Mouse (Mus musculus) intestine, embryonic 15.5 days (tissue): ENCODE measurements around the gene Ldb2. TPM values are rescaled to one million over a fixed set of nuclear protein-coding genes. Genes with fewer than 3 reads are reported as not detected.

Source experiments
- ATAC-seq: fragments of 200-750 bp; cut with Nextera tagmentation; 2 replicates; pipeline ENCODE4 v1.8.0; 2017; ENCODE audit warnings: moderate TSS enrichment, moderate library complexity
- H3K27ac ChIP-seq: fragments of 300-500 bp; sonication (generic); 2 replicates; pipeline ENCODE4 v1.5.1; 2015; ENCODE audit warnings: mild to moderate bottlenecking, inconsistent platforms
- H3K27me3 ChIP-seq: fragments of 300-500 bp; sonication (generic); replicated peaks from 2 replicates; pipeline ENCODE4 v1.6.1; 2015; ENCODE audit warnings: inconsistent platforms
- H3K36me3 ChIP-seq: fragments of 300-500 bp; sonication (generic); 2 replicates; pipeline ENCODE4 v1.6.1; 2015; ENCODE audit warnings: inconsistent platforms
- H3K4me1 ChIP-seq: fragments of 300-500 bp; sonication (generic); replicated peaks from 2 replicates; pipeline ENCODE4 v1.6.1; 2015; ENCODE audit warnings: inconsistent platforms
- H3K4me2 ChIP-seq: fragments of 300-500 bp; sonication (generic); replicated peaks from 2 replicates; pipeline ENCODE4 v1.6.1; 2015; ENCODE audit warnings: mild to moderate bottlenecking, inconsistent platforms
- H3K4me3 ChIP-seq: fragments of 300-500 bp; sonication (generic); replicated peaks from 2 replicates; pipeline ENCODE4 v1.5.1; 2015; ENCODE audit warnings: inconsistent platforms
- H3K9ac ChIP-seq: fragments of 300-500 bp; sonication (generic); 2 replicates; pipeline ENCODE4 v1.6.1; 2015; ENCODE audit warnings: inconsistent platforms
- H3K9me3 ChIP-seq: fragments of 300-500 bp; sonication (generic); 2 replicates; pipeline ENCODE4 v1.6.1; 2016; ENCODE audit warnings: inconsistent platforms
- WGBS: fragments of 180-500 bp; shearing (Covaris S2); methylation state at CpG from one replicate; pipeline ENCODE4 v1.1.7; 2015; 5-methylcytosine and 5-hydroxymethylcytosine counted together
- polyA plus RNA-seq: library from polyadenylated mRNA; unstranded; fragments of >200 nt; fragmentation: Nextera tagmentation; extraction: Ambion mirVana; gene quantifications from 2 replicates; pipeline ENCODE4 v1.2.1, GENCODE M21; 2015

Ldb2 gene
- polyA plus RNA-seq = 39.0 and 43.2 TPM in 2 replicates

- Histone ChIP-seq H3K36me3 (no peaks in the 10 kb centered on the region), H3K9me3 (no peaks in the 10 kb centered on the region), H3K27ac (peak within 1 kb of the TSS; percentile 57), H3K4me3 (peak within 1 kb of the TSS; percentile 43), H3K4me1 (0 out of 2 replicates have a peak, but pooled peaks cover 6% of the 10 kb centered on the region), H3K9ac (peak within 1 kb of the TSS; percentile 50), H3K27me3 (no peaks in the 10 kb centered on the region), H3K4me2 (peak within 1 kb of the TSS; percentile 58)
- WGBS = 2% methylated on average over 15 of the region's 19 CpGs
- ATAC-seq = peak; percentile 95
These were observed at the start of gene Ldb2 for GRCm38 (mm10) chr5:44799053-44799860. TSS of gene Ldb2 (minus strand) at chr5:44799680.

GRCm38 (mm10) chr5:44831287-44831686, 31.8 kb upstream of the Ldb2 start:
- Histone ChIP-seq H3K9ac (no peak overlapping the region), H3K36me3 (no peaks in the 10 kb centered on the region), H3K4me2 (no peak overlapping the region), H3K4me3 (no peak overlapping the region), H3K27me3 (no peaks in the 10 kb centered on the region), H3K9me3 (no peaks in the 10 kb centered on the region), H3K4me1 (no peaks in the 10 kb centered on the region), H3K27ac (no peak overlapping the region)
- ATAC-seq = no peak
- 64% methylated on average over 5 of the region's 5 CpGs for WGBS

GRCm38 (mm10) chr5:44815506-44815905, 16.0 kb upstream of the Ldb2 start:
- no peaks in the 10 kb centered on the region for H3K27me3 ChIP-seq
- no peaks in the 10 kb centered on the region for H3K9me3 ChIP-seq
- no peaks in the 10 kb centered on the region for H3K4me1 ChIP-seq
- no peak for ATAC-seq
- no peaks in the 10 kb centered on the region for H3K36me3 ChIP-seq
- no peak overlapping the region for H3K27ac ChIP-seq
- no peak overlapping the region for H3K4me3 ChIP-seq
- H3K9ac ChIP-seq = no peak overlapping the region
- 85% methylated on average over 1 of the region's 1 CpGs for WGBS
- H3K4me2 ChIP-seq = no peak overlapping the region

GRCm38 (mm10) chr5:44805960-44806359, 6.5 kb upstream of the Ldb2 start:
- ATAC-seq = no peak
- no peaks in the 10 kb centered on the region for H3K27me3 ChIP-seq
- WGBS = 61% methylated on average over 2 of the region's 2 CpGs
- no peak overlapping the region for H3K4me3 ChIP-seq
- H3K27ac ChIP-seq = no peak overlapping the region
- no peaks in the 10 kb centered on the region for H3K36me3 ChIP-seq
- H3K9ac ChIP-seq = no peak overlapping the region
- H3K9me3 ChIP-seq = no peaks in the 10 kb centered on the region
- 0 out of 2 replicates have a peak, but pooled peaks cover 1% of the 10 kb centered on the region for H3K4me1 ChIP-seq
- H3K4me2 ChIP-seq = no peak overlapping the region

- Histone ChIP-seq H3K36me3 (no peaks in the 10 kb centered on the region), H3K9me3 (no peaks in the 10 kb centered on the region), H3K27me3 (no peaks in the 10 kb centered on the region), H3K4me3 (no peak overlapping the region), H3K4me1 (0 out of 2 replicates have a peak, but pooled peaks cover 6% of the 10 kb centered on the region), H3K27ac (peak overlapping the region; percentile 23; the same call in 1 of the 2 replicates), H3K9ac (no peak overlapping the region), H3K4me2 (no peak overlapping the region)
- ATAC-seq = no peak
- WGBS = 21% methylated on average over 3 of the region's 3 CpGs
These were observed 1.6 kb upstream of the Ldb2 start for GRCm38 (mm10) chr5:44801100-44801499.

GRCm38 (mm10) chr5:44799861-44800260, 381 bp upstream of the Ldb2 start:
- Histone ChIP-seq H3K4me1 (0 out of 2 replicates have a peak, but pooled peaks cover 6% of the 10 kb centered on the region), H3K4me3 (peak overlapping the region; percentile 43), H3K9ac (no peak overlapping the region), H3K4me2 (peak overlapping the region; percentile 58), H3K27ac (no peak overlapping the region), H3K9me3 (no peaks in the 10 kb centered on the region), H3K36me3 (no peaks in the 10 kb centered on the region), H3K27me3 (no peaks in the 10 kb centered on the region)
- WGBS = 35% methylated on average over 2 of the region's 2 CpGs
- ATAC-seq = peak; percentile 69

GRCm38 (mm10) chr5:44798493-44798892, 987 bp downstream of the Ldb2 start:
- peak overlapping the region; percentile 20; the same call in 1 of the 2 replicates for H3K27ac ChIP-seq
- H3K4me2 ChIP-seq = peak overlapping the region; percentile 58
- 3% methylated on average over 3 of the region's 3 CpGs for WGBS
- H3K36me3 ChIP-seq = no peaks in the 10 kb centered on the region
- H3K4me3 ChIP-seq = peak overlapping the region; percentile 43
- peak overlapping the region; percentile 50 for H3K9ac ChIP-seq
- 0 out of 2 replicates have a peak, but pooled peaks cover 6% of the 10 kb centered on the region for H3K4me1 ChIP-seq
- ATAC-seq = peak; percentile 36; the same call in 1 of the 2 replicates
- no peaks in the 10 kb centered on the region for H3K9me3 ChIP-seq
- no peaks in the 10 kb centered on the region for H3K27me3 ChIP-seq

GRCm38 (mm10) chr5:44798056-44798455, 1.4 kb downstream of the Ldb2 start:
- H3K4me1 ChIP-seq = 0 out of 2 replicates have a peak, but pooled peaks cover 6% of the 10 kb centered on the region
- no peak overlapping the region for H3K27ac ChIP-seq
- H3K9me3 ChIP-seq = no peaks in the 10 kb centered on the region
- H3K4me3 ChIP-seq = peak overlapping the region; percentile 43
- no peaks in the 10 kb centered on the region for H3K27me3 ChIP-seq
- no peak for ATAC-seq
- H3K36me3 ChIP-seq = no peaks in the 10 kb centered on the region
- WGBS = 20% methylated on average over 2 of the region's 2 CpGs
- H3K4me2 ChIP-seq = peak overlapping the region; percentile 58
- H3K9ac ChIP-seq = peak overlapping the region; percentile 50

- Histone ChIP-seq H3K36me3 (no peaks in the 10 kb centered on the region), H3K9me3 (no peaks in the 10 kb centered on the region), H3K4me3 (no peak overlapping the region), H3K27ac (no peak overlapping the region), H3K27me3 (no peaks in the 10 kb centered on the region), H3K9ac (no peak overlapping the region), H3K4me2 (no peak overlapping the region), H3K4me1 (no peaks in the 10 kb centered on the region)
- ATAC-seq = no peak
- WGBS = 71% methylated on average over 3 of the region's 3 CpGs
These were observed 14.9 kb downstream of the Ldb2 start for GRCm38 (mm10) chr5:44784591-44784990.

GRCm38 (mm10) chr5:44779340-44779739, 20.1 kb downstream of the Ldb2 start:
- no peak overlapping the region for H3K4me3 ChIP-seq
- no peak overlapping the region for H3K4me2 ChIP-seq
- WGBS = 66% methylated on average over 4 of the region's 4 CpGs
- H3K9ac ChIP-seq = no peak overlapping the region
- no peak overlapping the region for H3K27ac ChIP-seq
- H3K9me3 ChIP-seq = no peaks in the 10 kb centered on the region
- H3K36me3 ChIP-seq = no peaks in the 10 kb centered on the region
- ATAC-seq = no peak
- no peaks in the 10 kb centered on the region for H3K4me1 ChIP-seq
- H3K27me3 ChIP-seq = no peaks in the 10 kb centered on the region

GRCm38 (mm10) chr5:44768472-44768871, 31.0 kb downstream of the Ldb2 start:
- Histone ChIP-seq H3K4me1 (no peaks in the 10 kb centered on the region), H3K36me3 (no peaks in the 10 kb centered on the region), H3K9ac (no peak overlapping the region), H3K27me3 (no peaks in the 10 kb centered on the region), H3K4me2 (no peak overlapping the region), H3K9me3 (no peaks in the 10 kb centered on the region), H3K27ac (no peak overlapping the region), H3K4me3 (no peak overlapping the region)
- 90% methylated on average over 8 of the region's 8 CpGs for WGBS
- no peak for ATAC-seq

- H3K4me1 ChIP-seq = no peaks in the 10 kb centered on the region
- H3K9me3 ChIP-seq = no peaks in the 10 kb centered on the region
- 81% methylated on average over 7 of the region's 7 CpGs for WGBS
- no peaks in the 10 kb centered on the region for H3K27me3 ChIP-seq
- H3K27ac ChIP-seq = no peak overlapping the region
- H3K4me2 ChIP-seq = no peak overlapping the region
- H3K9ac ChIP-seq = no peak overlapping the region
- H3K36me3 ChIP-seq = no peaks in the 10 kb centered on the region
- ATAC-seq = no peak
- no peak overlapping the region for H3K4me3 ChIP-seq
These were observed 34.6 kb downstream of the Ldb2 start for GRCm38 (mm10) chr5:44764911-44765310.

GRCm38 (mm10) chr5:44759178-44759577, 40.3 kb downstream of the Ldb2 start:
- ATAC-seq = peak; percentile 41; the same call in 1 of the 2 replicates
- Histone ChIP-seq H3K4me2 (no peak overlapping the region), H3K9ac (no peak overlapping the region)

More at GRCm38 (mm10) chr5:44759178-44759577, 40.3 kb downstream of the Ldb2 start:
- no peaks in the 10 kb centered on the region for H3K4me1 ChIP-seq
- H3K4me3 ChIP-seq = no peak overlapping the region
- no peaks in the 10 kb centered on the region for H3K9me3 ChIP-seq
- WGBS = 55% methylated on average over 4 of the region's 4 CpGs
- H3K27ac ChIP-seq = no peak overlapping the region
- H3K27me3 ChIP-seq = no peaks in the 10 kb centered on the region
- no peaks in the 10 kb centered on the region for H3K36me3 ChIP-seq
